Mouse (Mus musculus): Measurements from ENCODE around the gene Arid5b. TPM values are rescaled to one million over a fixed set of nuclear protein-coding genes. Genes with fewer than 3 reads are reported as not detected.

The Arid5b gene
- polyA plus RNA-seq, 1 experiment from 2014 or later = 12.2 TPM

- Histone ChIP-seq H3K4me1 (ENCODE audit: insufficient read depth) (0 out of 2 replicates have a peak, but pooled peaks cover 4% of the 10 kb centered on the region), H3K36me3 (replicated peaks; ENCODE audit: insufficient read depth, low read length) (no peaks in the 10 kb centered on the region), H3K4me3 (ENCODE audit: low read depth, low read length) (no peak overlapping the region), H3K27me3 (ENCODE audit: insufficient read depth, low read length) (no peaks in the 10 kb centered on the region), H3K4me2 (ENCODE audit: low read depth, low read length) (no peak overlapping the region), H3K9me3 (ENCODE audit: low read length) (no peaks in the 10 kb centered on the region), H3K27ac (ENCODE audit: low read depth) (peak overlapping the region; percentile 70), H3K9ac (replicated peaks) (no peak overlapping the region)
- ATAC-seq (no peak), DNase-seq (no peak)
- TF ChIP-seq CTCF (IDR thresholded peaks at IDR 0.05; ENCODE audit: low read depth) (no peak), EP300 (IDR thresholded peaks at IDR 0.05; ENCODE audit: low read depth) (no peak)
- 72% methylated on average over 8 of the region's 8 CpGs for WGBS (ENCODE audit: insufficient replicate concordance)
Observed at GRCm38 (mm10) chr10:68061249-68061615, 217.3 kb downstream of the Arid5b start.

- WGBS (ENCODE audit: insufficient replicate concordance) = 64% methylated on average over 16 of the region's 16 CpGs
- ATAC-seq (no peak), DNase-seq (no peak)
- Histone ChIP-seq H3K4me1 (ENCODE audit: insufficient read depth) (0 out of 2 replicates have a peak, but pooled peaks cover 4% of the 10 kb centered on the region), H3K27me3 (ENCODE audit: insufficient read depth, low read length) (no peaks in the 10 kb centered on the region), H3K27ac (ENCODE audit: low read depth) (peak overlapping the region; percentile 70), H3K9ac (replicated peaks) (no peak overlapping the region), H3K36me3 (replicated peaks; ENCODE audit: insufficient read depth, low read length) (no peaks in the 10 kb centered on the region), H3K4me2 (ENCODE audit: low read depth, low read length) (no peak overlapping the region), H3K4me3 (ENCODE audit: low read depth, low read length) (no peak overlapping the region), H3K9me3 (ENCODE audit: low read length) (no peaks in the 10 kb centered on the region)
- TF ChIP-seq EP300 (IDR thresholded peaks at IDR 0.05; ENCODE audit: low read depth) = no peak
- no peak for TF ChIP-seq CTCF (IDR thresholded peaks at IDR 0.05; ENCODE audit: low read depth)
Observed at GRCm38 (mm10) chr10:68060590-68061248, 217.8 kb downstream of the Arid5b start.

- H3K9me3 ChIP-seq (ENCODE audit: low read length) = no peaks in the 10 kb centered on the region
- 89% methylated on average over 1 of the region's 1 CpGs for WGBS (ENCODE audit: insufficient replicate concordance)
- H3K4me2 ChIP-seq (ENCODE audit: low read depth, low read length) = no peak overlapping the region
- no peak for TF ChIP-seq EP300 (IDR thresholded peaks at IDR 0.05; ENCODE audit: low read depth)
- peak; percentile 31 for TF ChIP-seq CTCF (IDR thresholded peaks at IDR 0.05; ENCODE audit: low read depth)
- no peak for DNase-seq
- 0 out of 2 replicates have a peak, but pooled peaks cover 4% of the 10 kb centered on the region for H3K4me1 ChIP-seq (ENCODE audit: insufficient read depth)
- no peak overlapping the region for H3K4me3 ChIP-seq (ENCODE audit: low read depth, low read length)
- peak overlapping the region; percentile 89 for H3K27ac ChIP-seq (ENCODE audit: low read depth)
- H3K27me3 ChIP-seq (ENCODE audit: insufficient read depth, low read length) = no peaks in the 10 kb centered on the region
- peak; percentile 34; the same call in 1 of the 2 replicates for ATAC-seq
- no peaks in the 10 kb centered on the region for H3K36me3 ChIP-seq (replicated peaks; ENCODE audit: insufficient read depth, low read length)
- no peak overlapping the region for H3K9ac ChIP-seq (replicated peaks)
Observed at GRCm38 (mm10) chr10:68058378-68058777, 220.2 kb downstream of the Arid5b start.

GRCm38 (mm10) chr10:68057841-68058240 is 220.7 kb downstream of the Arid5b start:
- H3K36me3 ChIP-seq (replicated peaks; ENCODE audit: insufficient read depth, low read length) = no peaks in the 10 kb centered on the region
- peak overlapping the region; percentile 93 for H3K27ac ChIP-seq (ENCODE audit: low read depth)
- ATAC-seq (peak; percentile 99), DNase-seq (peak; percentile 40)
- 0 out of 2 replicates have a peak, but pooled peaks cover 4% of the 10 kb centered on the region for H3K4me1 ChIP-seq (ENCODE audit: insufficient read depth)
- no peak overlapping the region for H3K9ac ChIP-seq (replicated peaks)
- no peaks in the 10 kb centered on the region for H3K27me3 ChIP-seq (ENCODE audit: insufficient read depth, low read length)
- WGBS (ENCODE audit: insufficient replicate concordance) = 50% methylated on average over 3 of the region's 3 CpGs
- no peak for TF ChIP-seq CTCF (IDR thresholded peaks at IDR 0.05; ENCODE audit: low read depth)
- peak; percentile 98 for TF ChIP-seq EP300 (IDR thresholded peaks at IDR 0.05; ENCODE audit: low read depth)
- no peaks in the 10 kb centered on the region for H3K9me3 ChIP-seq (ENCODE audit: low read length)
- H3K4me3 ChIP-seq (ENCODE audit: low read depth, low read length) = no peak overlapping the region
- no peak overlapping the region for H3K4me2 ChIP-seq (ENCODE audit: low read depth, low read length)

GRCm38 (mm10) chr10:68054706-68055105 is 223.8 kb downstream of the Arid5b start:
- no peak overlapping the region for H3K9ac ChIP-seq (replicated peaks)
- ATAC-seq (no peak), DNase-seq (no peak)
- H3K4me1 ChIP-seq (ENCODE audit: insufficient read depth) = 0 out of 2 replicates have a peak, but pooled peaks cover 4% of the 10 kb centered on the region
- TF ChIP-seq CTCF (IDR thresholded peaks at IDR 0.05; ENCODE audit: low read depth) = no peak
- H3K27ac ChIP-seq (ENCODE audit: low read depth) = no peak overlapping the region
- H3K9me3 ChIP-seq (ENCODE audit: low read length) = no peaks in the 10 kb centered on the region
- H3K4me2 ChIP-seq (ENCODE audit: low read depth, low read length) = no peak overlapping the region
- H3K36me3 ChIP-seq (replicated peaks; ENCODE audit: insufficient read depth, low read length) = no peaks in the 10 kb centered on the region
- no peak overlapping the region for H3K4me3 ChIP-seq (ENCODE audit: low read depth, low read length)
- H3K27me3 ChIP-seq (ENCODE audit: insufficient read depth, low read length) = no peaks in the 10 kb centered on the region
- 81% methylated on average over 6 of the region's 6 CpGs for WGBS (ENCODE audit: insufficient replicate concordance)

GRCm38 (mm10) chr10:68054131-68054530 is 224.4 kb downstream of the Arid5b start:
- 76% methylated on average over 5 of the region's 5 CpGs for WGBS (ENCODE audit: insufficient replicate concordance)
- H3K4me2 ChIP-seq (ENCODE audit: low read depth, low read length) = no peak overlapping the region
- no peak for TF ChIP-seq CTCF (IDR thresholded peaks at IDR 0.05; ENCODE audit: low read depth)
- no peak for TF ChIP-seq EP300 (IDR thresholded peaks at IDR 0.05; ENCODE audit: low read depth)
- no peaks in the 10 kb centered on the region for H3K27me3 ChIP-seq (ENCODE audit: insufficient read depth, low read length)
- H3K9ac ChIP-seq (replicated peaks) = no peak overlapping the region
- DNase-seq (no peak), ATAC-seq (no peak)
- H3K4me3 ChIP-seq (ENCODE audit: low read depth, low read length) = no peak overlapping the region
- H3K4me1 ChIP-seq (ENCODE audit: insufficient read depth) = peaks cover 2% of the 10 kb centered on the region; the same call in 1 of the 2 replicates
- H3K9me3 ChIP-seq (ENCODE audit: low read length) = no peaks in the 10 kb centered on the region
- H3K27ac ChIP-seq (ENCODE audit: low read depth) = no peak overlapping the region
- H3K36me3 ChIP-seq (replicated peaks; ENCODE audit: insufficient read depth, low read length) = no peaks in the 10 kb centered on the region

All from liver, postnatal 0 days (tissue).